Mouse (Mus musculus): ENCODE results near the gene Per2. TPM values are rescaled to one million over a fixed set of nuclear protein-coding genes. Genes with fewer than 3 reads are reported as not detected.
A peak's percentile ranks its signal among the peaks of the same experiment; 100 is the strongest.

The Per2 gene
- polyA plus RNA-seq, 1 experiment from 2014 or later: 2.4 TPM

DNA sequence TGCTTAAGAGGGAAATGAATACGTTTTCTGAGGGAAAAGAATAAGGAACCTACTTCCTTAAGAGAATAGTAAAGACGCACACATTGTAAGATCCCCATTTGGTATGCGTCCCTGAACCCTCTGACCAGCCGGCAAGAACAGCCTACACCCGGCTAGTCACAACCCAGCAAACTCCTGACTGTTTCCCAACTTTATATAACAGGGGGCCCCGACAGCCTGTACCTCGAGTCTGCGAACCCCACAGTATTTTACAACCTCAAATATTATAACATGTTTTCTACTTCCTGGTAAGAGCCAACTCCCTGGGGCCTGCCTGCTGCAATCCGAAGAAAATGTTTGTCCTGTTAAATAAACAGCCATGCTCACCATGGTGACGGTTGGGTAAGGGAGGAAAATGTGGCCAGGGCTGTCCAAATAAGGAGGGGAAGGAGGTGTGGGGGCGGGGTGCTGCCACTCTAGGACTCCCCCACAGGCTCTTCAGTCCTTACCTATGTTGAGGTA is 2.8 kb downstream of the Per2 start:
- no peaks in the 10 kb centered on the region for H3K36me3 ChIP-seq
- 0 out of 2 replicates have a peak overlapping the region, but pooled peaks have one; percentile 57 for H3K27ac ChIP-seq
- WGBS: 58% methylated on average over 11 of the region's 11 CpGs
- H3K4me3 ChIP-seq: no peak overlapping the region
- DNase-seq (ENCODE audit: low spot score): no peak
- H3K4me1 ChIP-seq: peaks cover 51% of the 10 kb centered on the region
- no peaks in the 10 kb centered on the region for H3K9me3 ChIP-seq (replicated peaks)
- peaks cover 23% of the 10 kb centered on the region for H3K27me3 ChIP-seq (ENCODE audit: low read depth, poor library complexity, severe bottlenecking)

DNA sequence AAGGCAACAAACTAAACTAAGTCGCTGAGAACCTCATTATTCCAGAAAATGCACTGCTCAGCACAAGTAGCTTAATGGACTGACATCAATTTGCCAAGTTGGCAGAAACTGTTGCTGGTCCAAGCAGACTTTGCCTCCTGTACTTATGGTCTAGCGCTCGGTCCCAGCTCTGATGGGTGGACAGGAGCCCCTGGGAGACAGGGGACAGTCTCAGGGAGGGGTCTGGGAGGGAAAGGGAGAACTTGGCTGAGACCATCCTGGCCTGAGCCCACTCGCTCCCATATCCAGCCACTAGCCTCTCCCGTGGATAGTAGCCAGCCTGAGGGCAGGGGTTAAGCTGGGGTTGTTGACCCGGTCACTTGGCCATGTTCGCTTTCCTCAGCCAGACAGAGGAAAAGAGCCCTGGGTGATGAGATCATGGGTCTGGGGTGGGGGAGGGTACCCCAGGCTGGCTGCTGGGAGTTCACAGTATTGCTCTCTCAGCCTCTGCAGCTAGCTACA is 3.4 kb downstream of the Per2 start:
- no peaks in the 10 kb centered on the region for H3K36me3 ChIP-seq
- H3K9me3 ChIP-seq (replicated peaks): no peaks in the 10 kb centered on the region
- peaks cover 22% of the 10 kb centered on the region for H3K27me3 ChIP-seq (ENCODE audit: low read depth, poor library complexity, severe bottlenecking)
- no peak for DNase-seq (ENCODE audit: low spot score)
- WGBS: 30% methylated on average over 7 of the region's 7 CpGs
- peaks cover 51% of the 10 kb centered on the region for H3K4me1 ChIP-seq
- peak overlapping the region; percentile 57; the same call in 1 of the 2 replicates for H3K27ac ChIP-seq
- H3K4me3 ChIP-seq: no peak overlapping the region

DNA sequence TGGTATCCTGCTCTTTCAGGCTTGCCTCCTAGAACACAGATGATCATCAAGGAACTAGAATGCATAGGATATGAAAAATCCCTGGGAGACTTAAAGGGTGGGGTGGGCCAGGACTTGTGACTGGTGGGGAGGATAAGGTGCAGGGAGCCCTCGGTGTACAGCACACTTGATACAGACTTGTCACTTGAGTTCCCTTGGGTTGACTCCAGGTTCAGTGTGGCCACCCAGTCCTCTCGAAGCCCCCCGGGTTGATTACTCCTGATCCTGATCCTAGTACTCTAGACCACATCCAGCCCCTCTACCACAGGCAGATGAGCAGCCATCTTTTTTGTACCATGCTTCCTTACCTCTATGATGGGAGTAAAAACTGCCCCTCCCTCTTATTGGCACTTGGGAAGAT is 4.2 kb downstream of the Per2 start:
- WGBS: 89% methylated on average over 3 of the region's 3 CpGs
- no peak overlapping the region for H3K27ac ChIP-seq
- H3K27me3 ChIP-seq (ENCODE audit: low read depth, poor library complexity, severe bottlenecking): peaks cover 18% of the 10 kb centered on the region
- no peak for DNase-seq (ENCODE audit: low spot score)
- no peaks in the 10 kb centered on the region for H3K36me3 ChIP-seq
- H3K4me1 ChIP-seq: peaks cover 43% of the 10 kb centered on the region
- H3K4me3 ChIP-seq: no peak overlapping the region
- H3K9me3 ChIP-seq (replicated peaks): no peaks in the 10 kb centered on the region

DNA sequence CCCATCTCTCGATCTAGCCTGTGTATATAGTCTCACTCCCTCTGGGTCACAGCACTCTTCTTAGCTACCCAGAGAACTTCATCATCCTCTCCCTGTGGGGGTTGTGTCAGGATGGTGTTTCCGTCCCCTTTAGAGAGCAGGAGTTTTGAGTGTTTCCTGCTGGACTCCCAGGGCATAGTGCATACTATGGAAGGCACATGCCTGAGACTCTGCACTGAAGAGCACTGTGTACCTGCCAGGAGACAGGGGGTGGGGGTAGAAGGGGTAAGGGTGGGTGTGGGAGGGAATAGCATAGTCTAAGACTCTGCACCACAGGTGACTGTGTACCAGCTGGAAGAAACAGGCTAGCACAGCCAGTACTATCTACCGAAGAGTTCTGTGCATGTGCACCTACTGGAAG is 4.8 kb downstream of the Per2 start:
- Histone ChIP-seq H3K9me3 (replicated peaks) (no peaks in the 10 kb centered on the region), H3K27me3 (ENCODE audit: low read depth, poor library complexity, severe bottlenecking) (peaks cover 18% of the 10 kb centered on the region), H3K27ac (no peak overlapping the region), H3K4me3 (no peak overlapping the region), H3K4me1 (peaks cover 38% of the 10 kb centered on the region), H3K36me3 (no peaks in the 10 kb centered on the region)
- WGBS: 91% methylated on average over 3 of the region's 3 CpGs
- DNase-seq (ENCODE audit: low spot score): no peak

DNA sequence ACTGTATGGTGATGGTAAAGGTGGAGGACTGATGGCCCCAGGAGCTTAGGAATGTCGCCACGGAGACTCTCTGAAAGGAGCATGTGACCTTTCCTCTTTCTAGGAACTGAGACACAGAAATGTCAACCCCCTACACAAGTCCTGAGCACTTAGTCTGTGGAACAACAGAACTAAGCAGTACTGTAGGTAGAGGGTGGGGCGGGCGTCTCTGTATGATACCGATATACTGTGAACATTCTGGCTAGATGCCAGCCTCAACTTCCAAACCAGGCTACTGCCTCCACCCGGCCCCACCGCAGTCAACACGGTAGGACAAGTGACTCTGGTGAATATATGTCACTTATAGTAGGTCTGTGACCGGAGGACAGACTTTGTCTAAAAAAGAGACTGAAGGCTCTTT is 5.2 kb downstream of the Per2 start:
- WGBS: 93% methylated on average over 9 of the region's 9 CpGs
- no peaks in the 10 kb centered on the region for H3K36me3 ChIP-seq
- H3K4me3 ChIP-seq: no peak overlapping the region
- H3K4me1 ChIP-seq: peaks cover 37% of the 10 kb centered on the region
- DNase-seq (ENCODE audit: low spot score): no peak
- H3K27me3 ChIP-seq (ENCODE audit: low read depth, poor library complexity, severe bottlenecking): peaks cover 18% of the 10 kb centered on the region
- H3K9me3 ChIP-seq (replicated peaks): no peaks in the 10 kb centered on the region
- H3K27ac ChIP-seq: no peak overlapping the region

DNA sequence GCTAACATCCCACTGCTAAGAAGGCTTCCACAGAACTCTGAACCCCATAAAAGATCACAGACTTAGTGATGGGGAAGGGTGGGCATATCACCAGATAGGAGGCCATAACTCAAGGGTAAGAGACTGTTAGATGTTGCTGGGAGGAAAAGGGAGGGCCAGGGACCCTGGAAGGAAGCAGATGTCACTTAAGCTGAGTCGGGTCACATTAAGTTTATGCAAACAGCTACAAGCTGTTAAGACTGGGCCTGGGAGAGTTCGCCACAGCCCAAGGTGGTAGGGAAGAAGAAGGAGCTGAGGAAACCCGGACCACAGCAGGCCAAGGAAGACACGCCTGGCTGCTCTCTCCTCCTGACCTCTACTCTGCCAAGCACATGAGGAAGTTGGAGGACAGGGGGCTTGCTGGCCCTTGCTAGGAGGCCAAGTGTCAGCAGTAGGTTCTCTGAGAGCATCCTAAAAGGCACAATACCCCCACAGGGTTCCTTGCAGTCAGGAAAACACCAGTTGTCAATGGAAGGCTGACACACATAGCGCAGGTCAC is 7.5 kb downstream of the Per2 start:
- peaks cover 24% of the 10 kb centered on the region for H3K4me1 ChIP-seq

DNA sequence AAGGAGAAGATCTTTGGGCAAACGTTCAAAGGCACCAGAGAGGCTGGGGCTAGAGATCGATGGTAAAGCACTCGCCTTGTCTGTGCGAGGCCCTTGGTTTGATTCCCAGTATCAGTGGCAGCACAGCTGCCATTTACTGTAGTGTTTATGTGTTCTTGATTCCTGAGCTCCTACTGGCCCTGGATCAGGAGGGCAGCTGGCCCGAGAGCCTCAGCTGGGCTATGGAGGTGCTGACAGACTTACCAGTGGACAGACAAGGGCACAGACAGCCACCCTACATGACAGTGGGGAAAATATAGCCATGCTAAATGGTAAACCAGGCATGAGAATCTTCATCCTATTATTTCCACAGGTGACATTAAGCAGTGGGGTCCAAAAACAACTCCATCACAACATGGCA is 8.3 kb downstream of the Per2 start:
- no peak overlapping the region for H3K4me3 ChIP-seq
- 89% methylated on average over 5 of the region's 5 CpGs for WGBS
- H3K36me3 ChIP-seq: peaks cover 16% of the 10 kb centered on the region
- H3K4me1 ChIP-seq: peaks cover 16% of the 10 kb centered on the region
- no peak overlapping the region for H3K27ac ChIP-seq
- H3K27me3 ChIP-seq (ENCODE audit: low read depth, poor library complexity, severe bottlenecking): no peaks in the 10 kb centered on the region
- DNase-seq (ENCODE audit: low spot score): no peak
- no peaks in the 10 kb centered on the region for H3K9me3 ChIP-seq (replicated peaks)

More for the DNA sequence above, 7.5 kb downstream of the Per2 start:
- H3K9me3 ChIP-seq (replicated peaks): no peaks in the 10 kb centered on the region
- peaks cover 15% of the 10 kb centered on the region for H3K36me3 ChIP-seq
- H3K4me3 ChIP-seq: no peak overlapping the region
- H3K27ac ChIP-seq: no peak overlapping the region
- no peak for DNase-seq (ENCODE audit: low spot score)
- H3K27me3 ChIP-seq (ENCODE audit: low read depth, poor library complexity, severe bottlenecking): no peaks in the 10 kb centered on the region
- WGBS: 48% methylated on average over 5 of the region's 5 CpGs

DNA sequence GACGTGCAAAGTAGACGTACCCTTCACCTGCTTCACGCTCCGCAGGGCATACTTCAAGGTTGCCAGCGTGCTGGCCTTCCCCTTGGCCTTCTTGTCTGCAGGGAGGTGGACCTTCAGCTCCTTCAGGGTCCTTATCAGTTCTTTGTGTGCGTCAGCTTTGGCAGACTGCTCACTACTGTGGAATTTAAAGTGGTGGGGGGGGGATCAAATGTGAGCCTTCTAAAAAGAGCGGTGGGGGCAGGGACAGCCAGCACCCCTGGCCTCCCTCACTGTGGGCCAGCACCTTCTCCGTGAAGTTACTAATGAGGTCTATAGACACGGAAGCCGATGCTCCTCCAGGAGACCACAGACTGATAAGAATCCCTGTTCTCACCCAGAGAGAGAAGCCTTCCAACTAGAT is 10.4 kb downstream of the Per2 start:
- H3K36me3 ChIP-seq: peaks cover 16% of the 10 kb centered on the region
- H3K27me3 ChIP-seq (ENCODE audit: low read depth, poor library complexity, severe bottlenecking): no peaks in the 10 kb centered on the region
- no peak overlapping the region for H3K27ac ChIP-seq
- H3K9me3 ChIP-seq (replicated peaks): no peaks in the 10 kb centered on the region
- peaks cover 9% of the 10 kb centered on the region; the same call in 1 of the 2 replicates for H3K4me1 ChIP-seq
- H3K4me3 ChIP-seq: no peak overlapping the region
- no peak for DNase-seq (ENCODE audit: low spot score)
- 94% methylated on average over 10 of the region's 10 CpGs for WGBS

DNA sequence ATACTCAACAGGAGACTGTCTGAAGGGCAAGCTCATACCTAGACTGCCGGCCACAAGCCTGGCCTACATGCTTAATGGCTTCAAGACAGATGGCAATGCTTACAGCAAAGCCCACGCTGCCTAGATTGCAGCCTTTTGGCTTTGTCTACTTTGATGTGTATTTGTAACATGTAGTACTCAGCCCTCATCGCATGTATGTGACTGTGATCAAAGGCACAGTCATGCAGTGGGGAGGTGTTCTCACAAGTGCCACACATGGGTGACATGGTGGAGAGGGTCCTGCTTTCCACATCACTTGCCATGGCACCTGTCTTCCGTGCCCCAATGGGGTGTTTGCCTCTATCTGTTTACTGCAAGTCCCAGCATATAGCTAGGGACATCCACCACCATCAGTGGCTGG is 12.6 kb downstream of the Per2 start:
- H3K4me1 ChIP-seq: peaks cover 11% of the 10 kb centered on the region
- H3K9me3 ChIP-seq (replicated peaks): no peaks in the 10 kb centered on the region
- no peak overlapping the region for H3K27ac ChIP-seq
- DNase-seq (ENCODE audit: low spot score): no peak
- WGBS: 90% methylated on average over 4 of the region's 4 CpGs
- no peaks in the 10 kb centered on the region for H3K27me3 ChIP-seq (ENCODE audit: low read depth, poor library complexity, severe bottlenecking)
- no peak overlapping the region for H3K4me3 ChIP-seq
- peaks cover 16% of the 10 kb centered on the region for H3K36me3 ChIP-seq

DNA sequence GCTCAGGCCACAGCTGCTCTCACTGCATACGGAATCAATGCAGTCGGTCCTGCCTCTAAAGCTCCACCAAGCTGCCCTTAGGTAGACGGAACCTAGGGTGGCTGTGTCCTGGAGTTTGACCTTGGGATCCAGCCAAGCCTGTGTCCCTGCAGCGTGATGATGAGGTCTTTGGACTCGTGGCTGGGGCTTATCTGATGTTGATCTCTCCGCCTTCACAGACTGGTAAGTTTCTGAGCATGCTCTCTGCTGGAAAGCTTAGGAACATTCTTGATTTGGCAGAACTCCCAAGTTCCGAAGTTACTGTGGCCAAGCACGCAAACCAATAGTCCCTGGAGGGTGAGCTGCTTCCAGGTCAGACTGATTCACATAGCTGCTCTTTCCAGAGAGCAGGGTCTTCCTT is 13.1 kb downstream of the Per2 start:
- DNase-seq (ENCODE audit: low spot score): no peak
- 79% methylated on average over 8 of the region's 8 CpGs for WGBS
- H3K9me3 ChIP-seq (replicated peaks): no peaks in the 10 kb centered on the region

DNA sequence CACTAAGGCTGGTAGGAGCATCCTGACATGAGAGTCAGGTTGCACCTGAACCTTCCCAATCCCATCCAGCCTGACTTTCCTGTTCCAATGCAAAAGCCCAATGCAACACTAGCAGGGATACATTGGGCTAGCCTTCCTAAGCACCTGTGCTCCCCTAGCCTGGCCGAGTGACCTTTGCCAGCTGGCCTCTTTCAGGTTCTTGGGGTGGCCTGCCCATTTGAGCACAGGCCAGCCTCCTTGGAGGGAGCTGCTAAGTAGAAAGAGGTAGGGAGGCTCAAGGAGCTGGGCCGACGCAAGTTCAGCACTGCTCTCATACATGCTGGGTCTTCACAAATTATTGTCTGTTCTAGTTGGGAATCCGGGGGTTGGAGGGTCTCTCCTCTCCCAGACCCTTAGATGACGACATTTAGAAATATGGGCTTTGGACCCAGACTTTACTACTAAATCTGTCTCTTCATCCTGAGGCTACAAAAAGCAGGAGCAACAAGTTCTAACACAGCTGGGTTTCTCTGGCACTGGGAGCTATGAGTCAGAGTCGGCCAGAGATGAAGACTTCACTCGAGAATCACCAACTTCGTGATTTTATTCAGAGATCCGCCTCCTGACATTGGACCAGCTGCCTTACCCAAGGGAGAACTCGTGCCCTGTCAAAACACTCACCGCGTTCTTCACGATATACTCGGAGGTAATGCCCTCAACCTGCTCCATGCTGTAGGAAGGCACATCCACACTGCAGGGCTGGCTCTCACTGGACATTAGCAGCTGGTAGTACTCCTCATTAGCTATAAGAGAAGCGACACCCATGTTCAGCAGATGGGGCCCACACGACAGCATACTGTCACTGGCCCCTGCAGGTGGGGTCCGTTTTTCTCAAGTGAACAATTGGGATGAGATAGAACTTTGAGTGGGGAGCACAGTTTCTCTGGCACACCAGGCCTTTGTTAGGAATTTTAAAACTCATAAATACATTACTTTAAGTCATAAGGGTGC is 14.0 kb downstream of the Per2 start:
- Histone ChIP-seq H3K27me3 (ENCODE audit: low read depth, poor library complexity, severe bottlenecking) (no peaks in the 10 kb centered on the region), H3K36me3 (peaks cover 16% of the 10 kb centered on the region), H3K4me3 (no peak overlapping the region), H3K27ac (no peak overlapping the region), H3K9me3 (replicated peaks) (no peaks in the 10 kb centered on the region), H3K4me1 (peaks cover 9% of the 10 kb centered on the region)
- DNase-seq (ENCODE audit: low spot score): no peak
- 93% methylated on average over 17 of the region's 17 CpGs for WGBS

More for the DNA sequence above, 13.1 kb downstream of the Per2 start:
- Histone ChIP-seq H3K4me1 (peaks cover 9% of the 10 kb centered on the region), H3K4me3 (no peak overlapping the region), H3K36me3 (peaks cover 16% of the 10 kb centered on the region), H3K27ac (no peak overlapping the region), H3K27me3 (ENCODE audit: low read depth, poor library complexity, severe bottlenecking) (no peaks in the 10 kb centered on the region)

DNA sequence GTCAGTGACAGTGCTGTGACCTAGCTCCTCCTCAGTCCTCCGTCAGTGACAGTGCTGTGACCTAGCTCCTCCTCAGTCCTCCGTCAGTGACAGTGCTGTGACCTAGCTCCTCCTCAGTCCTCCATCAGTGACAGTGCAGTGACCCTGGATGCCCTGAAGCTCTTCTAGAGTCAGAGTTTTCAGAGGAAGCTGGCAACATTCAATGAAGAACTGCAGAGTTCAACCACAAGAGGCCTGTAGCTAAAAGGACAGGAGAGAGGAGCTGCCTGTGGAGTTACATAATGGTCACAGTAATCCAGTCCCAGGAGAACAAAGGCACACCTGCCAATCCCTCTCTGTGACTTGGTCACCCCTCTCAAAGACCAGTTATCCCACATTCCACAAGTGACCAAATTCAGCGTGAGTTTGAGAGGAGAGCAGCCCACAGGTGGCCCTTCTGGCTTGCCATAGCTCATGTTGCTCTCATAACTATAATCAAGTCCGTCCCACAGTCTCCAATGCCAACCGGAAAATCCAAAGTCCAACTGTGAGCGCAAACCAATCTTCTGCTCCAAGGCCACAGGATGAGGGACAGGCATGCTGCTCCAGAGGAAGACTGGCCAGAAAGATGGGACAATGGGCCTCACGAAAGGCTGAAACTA is 16.7 kb downstream of the Per2 start:
- H3K4me1 ChIP-seq: peaks cover 9% of the 10 kb centered on the region
- 86% methylated on average over 7 of the region's 7 CpGs for WGBS
- H3K9me3 ChIP-seq (replicated peaks): no peaks in the 10 kb centered on the region
- no peaks in the 10 kb centered on the region for H3K27me3 ChIP-seq (ENCODE audit: low read depth, poor library complexity, severe bottlenecking)
- no peak overlapping the region for H3K27ac ChIP-seq
- peaks cover 10% of the 10 kb centered on the region for H3K36me3 ChIP-seq
- no peak overlapping the region for H3K4me3 ChIP-seq
- no peak for DNase-seq (ENCODE audit: low spot score)

Data from limb, embryonic 10.5 days (tissue).